Mouse (Mus musculus) olfactory bulb, adult 2 months (tissue): ENCODE measurements at regions not wholly inside any gene's neighbourhood (a gene's known extent, or its start where the extent isn't known, plus 50 kb on each side); places are given as distances from the start of the nearest gene placed in this dataset.

Experiments used
- CTCF ChIP-seq: fragments of 200-500 bp; IDR thresholded peaks from 2 replicates; pipeline ENCODE4 v1.5.1; 2012; ENCODE audit warnings: low read depth, mild to moderate bottlenecking, low read length, moderate library complexity; ENCODE audit not compliant: insufficient read depth
- POLR2A ChIP-seq: fragments of 200-500 bp; IDR thresholded peaks from 2 replicates; pipeline ENCODE4 v1.6.1; 2012; ENCODE audit warnings: mild to moderate bottlenecking, low read depth, low read length, moderate library complexity; ENCODE audit not compliant: insufficient read depth

DNA sequence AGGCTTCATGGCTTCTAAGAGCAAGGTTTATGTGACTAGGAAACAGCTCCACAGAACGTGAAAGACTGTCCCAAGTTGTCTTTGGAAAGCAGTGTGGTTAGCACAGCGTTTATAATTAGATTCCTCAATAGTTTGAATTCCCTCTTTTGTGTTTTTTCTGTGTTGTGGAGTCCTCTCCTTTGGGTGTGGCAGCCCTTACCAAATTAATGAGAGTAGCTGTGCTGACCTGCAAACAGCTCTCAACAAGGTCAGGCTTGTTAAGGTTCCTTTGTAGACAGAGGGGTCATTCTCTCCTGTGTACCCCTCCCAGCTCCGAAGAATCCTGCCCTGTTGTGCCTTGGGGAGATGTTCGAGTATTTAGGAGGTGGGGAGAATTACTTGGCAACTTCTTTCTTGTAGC is 111.7 kb downstream of the Gm9817 start:
- TF ChIP-seq CTCF (no peak), POLR2A (no peak)
